Mouse (Mus musculus) hindbrain, postnatal 0 days (tissue): ENCODE results near the gene Cd80. TPM values are rescaled to one million over a fixed set of nuclear protein-coding genes. Genes with fewer than 3 reads are reported as not detected.
"Not testable (repeated sequence)": the region's sequence is repeated elsewhere in the genome, so short reads cannot be mapped to it uniquely, and the experiment has no call there.

Source experiments
- ATAC-seq: fragments of 200-750 bp; cut with Nextera tagmentation; 2 replicates; pipeline ENCODE4 v1.8.0; 2017; ENCODE audit warnings: mild to moderate bottlenecking, moderate TSS enrichment, moderate library complexity
- DNase-seq: peaks from one replicate; pipeline ENCODE4 v3.0.0-alpha.2; 2015; ENCODE audit warnings: low spot score
- H3K27ac ChIP-seq: fragments of 300-500 bp; sonication (generic); 2 replicates; pipeline ENCODE4 v1.5.1; 2014; ENCODE audit warnings: mild to moderate bottlenecking
- H3K27me3 ChIP-seq: fragments of 300-500 bp; sonication (generic); 2 replicates; pipeline ENCODE4 v1.6.1; 2014; ENCODE audit warnings: low read length, mixed read lengths; ENCODE audit not compliant: insufficient read depth
- H3K36me3 ChIP-seq: fragments of 300-500 bp; sonication (generic); 2 replicates; pipeline ENCODE4 v1.6.1; 2014; ENCODE audit warnings: low read length, mixed read lengths; ENCODE audit not compliant: insufficient read depth
- H3K4me1 ChIP-seq: fragments of 300-500 bp; sonication (generic); 2 replicates; pipeline ENCODE4 v1.6.1; 2014; ENCODE audit warnings: antibody characterized with exemption, low read length, mixed read lengths; ENCODE audit not compliant: insufficient read depth
- H3K4me2 ChIP-seq: fragments of 300-500 bp; sonication (generic); 2 replicates; pipeline ENCODE4 v1.6.1; 2014; ENCODE audit warnings: low read depth, mild to moderate bottlenecking, low read length, moderate library complexity, mixed read lengths
- H3K4me3 ChIP-seq: fragments of 300-500 bp; sonication (generic); 2 replicates; pipeline ENCODE4 v1.5.1; 2014; ENCODE audit warnings: low read length
- H3K9ac ChIP-seq: fragments of 300-500 bp; sonication (generic); replicated peaks from 2 replicates; pipeline ENCODE4 v1.6.1; 2014; ENCODE audit warnings: mild to moderate bottlenecking, low read length, moderate library complexity, mixed read lengths
- H3K9me3 ChIP-seq: fragments of 300-500 bp; sonication (generic); 2 replicates; pipeline ENCODE4 v1.6.1; 2016; ENCODE audit warnings: low read length, mixed read lengths
- CTCF ChIP-seq: IDR thresholded peaks from 2 replicates; pipeline ENCODE4 v1.5.1; 2016; ENCODE audit warnings: antibody characterized with exemption, control low read depth, low read depth
- WGBS: fragments of 180-500 bp; shearing (Covaris S2); extraction: QIAGEN DNeasy Blood & Tissue Kit; methylation state at CpG from one replicate; pipeline ENCODE4 v1.1.7; 2014; 5-methylcytosine and 5-hydroxymethylcytosine counted together
- polyA plus RNA-seq: library from polyadenylated mRNA; unstranded; fragments of >200 nt; fragmentation: Nextera tagmentation; extraction: Ambion mirVana; gene quantifications from 2 replicates; pipeline ENCODE4 v1.2.1, GENCODE M21; 2015
- total RNA-seq: library from RNA; depleted of rRNA; stranded (reverse); fragments of >200 nt; gene quantifications from 2 replicates; pipeline ENCODE4 v1.2.3, GENCODE M21; 2014

Cd80 gene
- total and polyA plus RNA-seq, 2 experiments from 2014 or later: 0.16 to 0.24 TPM

DNA sequence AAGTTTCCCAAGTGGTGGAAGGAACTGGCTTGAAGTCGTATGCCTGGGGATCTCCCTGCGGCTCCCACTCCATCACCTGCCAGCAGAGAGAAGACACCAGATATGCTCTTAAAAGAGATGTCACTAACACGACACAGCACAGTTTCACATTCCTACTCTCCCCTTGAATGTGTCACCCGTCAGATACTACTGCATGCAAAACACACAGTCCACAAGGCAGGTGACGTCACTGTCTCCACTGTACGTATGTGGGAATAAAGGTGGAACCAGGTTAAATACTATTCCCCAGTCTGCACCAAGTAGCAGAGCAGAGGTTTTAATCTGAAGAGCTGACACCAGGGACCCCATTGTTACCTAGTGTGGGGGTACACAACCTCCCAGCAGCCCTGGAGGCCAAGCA, 15.0 kb upstream of the Cd80 start:
- DNase-seq (no peak), ATAC-seq (no peak)
- Histone ChIP-seq H3K27ac (no peak overlapping the region), H3K9me3 (no peaks in the 10 kb centered on the region), H3K36me3 (peaks cover 14% of the 10 kb centered on the region; the same call in 1 of the 2 replicates), H3K9ac (no peak overlapping the region), H3K4me3 (no peak overlapping the region), H3K4me2 (no peak overlapping the region), H3K4me1 (no peaks in the 10 kb centered on the region), H3K27me3 (no peaks in the 10 kb centered on the region)
- no peak for TF ChIP-seq CTCF
- WGBS: 86% methylated on average over 6 of the region's 6 CpGs

DNA sequence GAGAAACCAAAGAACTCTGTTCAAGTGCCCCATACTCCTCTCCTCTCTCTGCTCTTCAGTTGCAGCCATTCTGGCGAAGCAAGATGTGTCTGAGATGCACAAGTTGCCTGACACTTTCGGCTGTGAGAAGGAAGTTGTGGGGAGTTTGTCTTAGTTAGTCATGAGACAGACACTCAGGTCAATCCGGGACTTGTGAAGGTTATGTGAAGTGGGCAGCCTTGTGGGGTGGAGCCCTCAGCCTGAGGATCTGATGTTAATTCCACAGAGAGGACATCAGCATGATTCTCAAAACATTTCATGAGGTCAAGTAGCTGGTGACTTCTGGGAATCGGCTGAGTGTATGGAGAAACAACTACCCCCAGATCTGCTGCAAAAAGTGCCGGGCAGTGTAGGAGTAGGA, 13.8 kb upstream of the Cd80 start:
- ATAC-seq: no peak
- no peak overlapping the region for H3K4me3 ChIP-seq
- H3K9me3 ChIP-seq: no peaks in the 10 kb centered on the region
- H3K9ac ChIP-seq: no peak overlapping the region
- no peak overlapping the region for H3K4me2 ChIP-seq
- no peak for TF ChIP-seq CTCF
- no peaks in the 10 kb centered on the region for H3K4me1 ChIP-seq
- no peak for DNase-seq
- H3K36me3 ChIP-seq: peaks cover 26% of the 10 kb centered on the region; the same call in 1 of the 2 replicates
- no peak overlapping the region for H3K27ac ChIP-seq
- no peaks in the 10 kb centered on the region for H3K27me3 ChIP-seq
- 89% methylated on average over 5 of the region's 5 CpGs for WGBS

DNA sequence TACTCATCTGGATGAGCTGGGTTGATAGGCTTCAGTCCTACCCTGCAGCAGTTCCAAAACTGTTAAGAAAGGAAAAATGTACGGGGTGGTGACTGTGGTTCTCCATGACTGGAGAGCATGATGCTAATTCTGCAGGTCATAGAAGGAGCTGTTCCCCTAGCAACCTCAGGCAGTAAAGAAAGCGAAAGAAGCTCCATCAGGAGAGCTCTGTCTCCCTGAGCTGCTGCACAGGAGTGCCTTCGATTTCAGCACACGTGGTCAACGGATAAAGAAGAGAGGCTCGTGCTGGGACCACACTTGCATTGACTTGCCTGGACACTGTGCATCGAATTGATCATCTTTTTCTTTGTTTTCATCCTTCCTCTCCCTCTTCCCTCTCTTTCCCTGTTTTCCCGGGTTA, 13.1 kb upstream of the Cd80 start:
- ATAC-seq: no peak

DNA sequence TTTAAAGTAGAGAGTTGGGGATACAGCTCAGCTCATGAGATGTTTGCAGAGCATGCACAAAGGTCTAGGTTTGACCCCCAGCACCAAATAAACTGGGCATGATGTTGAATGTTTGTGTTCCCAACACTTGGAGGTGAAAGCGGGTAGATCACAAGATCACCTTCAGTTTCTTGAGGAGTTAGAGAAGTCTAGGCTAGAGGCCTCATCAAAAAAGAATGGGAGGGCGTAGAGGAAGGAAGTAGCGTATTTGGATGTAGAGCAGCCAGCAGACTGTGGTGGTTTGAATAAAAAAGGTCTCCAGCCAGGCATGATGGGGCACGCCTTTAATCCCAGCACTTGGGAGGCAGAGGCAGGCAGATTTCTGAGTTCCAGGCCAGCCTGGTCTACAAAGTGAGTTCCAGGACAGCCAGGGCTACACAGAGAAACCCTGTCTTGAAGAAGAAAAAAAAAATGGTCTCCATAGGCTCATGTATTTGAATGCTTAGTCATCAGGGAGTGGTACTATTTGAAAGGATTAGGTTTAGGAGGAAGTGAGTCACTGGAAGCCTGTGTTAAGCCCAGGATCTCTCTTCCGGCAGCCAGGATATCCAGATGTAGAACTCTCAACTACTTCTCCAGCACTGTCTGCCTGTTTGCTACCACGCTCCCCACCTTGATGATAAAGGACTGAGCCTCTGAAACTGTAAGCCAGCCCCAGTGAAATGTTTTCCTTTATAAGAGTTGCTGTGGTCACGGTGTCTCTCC, 11.5 kb upstream of the Cd80 start:
- 96% methylated on average over 7 of the region's 7 CpGs for WGBS
- no peaks in the 10 kb centered on the region for H3K27me3 ChIP-seq
- no peak for TF ChIP-seq CTCF
- no peaks in the 10 kb centered on the region for H3K9me3 ChIP-seq
- ATAC-seq (no peak), DNase-seq (no peak)
- H3K4me1 ChIP-seq: no peaks in the 10 kb centered on the region
- no peak overlapping the region for H3K4me3 ChIP-seq
- H3K9ac ChIP-seq: no peak overlapping the region
- no peak overlapping the region for H3K27ac ChIP-seq
- no peak overlapping the region for H3K4me2 ChIP-seq
- peaks cover 42% of the 10 kb centered on the region for H3K36me3 ChIP-seq

More for the DNA sequence above, 13.1 kb upstream of the Cd80 start:
- no peaks in the 10 kb centered on the region for H3K4me1 ChIP-seq
- TF ChIP-seq CTCF: no peak
- no peak overlapping the region for H3K9ac ChIP-seq
- WGBS: 80% methylated on average over 8 of the region's 8 CpGs
- H3K4me2 ChIP-seq: no peak overlapping the region
- H3K4me3 ChIP-seq: no peak overlapping the region
- no peak for DNase-seq
- H3K27me3 ChIP-seq: no peaks in the 10 kb centered on the region
- no peaks in the 10 kb centered on the region for H3K9me3 ChIP-seq
- no peak overlapping the region for H3K27ac ChIP-seq
- H3K36me3 ChIP-seq: peaks cover 32% of the 10 kb centered on the region

DNA sequence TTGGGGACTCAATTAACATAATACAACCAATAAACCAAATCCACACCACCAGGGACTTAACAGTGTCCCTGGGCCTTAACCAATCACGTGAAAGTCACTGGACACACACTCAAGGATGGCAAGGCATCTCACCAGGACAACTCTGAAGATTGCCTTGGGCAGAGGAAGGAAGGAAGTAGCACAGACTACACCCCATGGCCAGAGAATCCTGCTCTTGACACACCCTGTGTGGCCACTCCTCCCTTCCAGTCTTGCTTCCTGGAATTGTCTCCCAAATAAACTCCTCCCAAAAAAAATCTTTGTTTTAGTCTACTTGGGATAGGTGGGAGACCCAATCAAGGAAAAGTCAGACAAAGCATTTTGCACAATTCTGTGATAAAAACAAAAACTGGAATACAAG, 10.3 kb upstream of the Cd80 start:
- DNase-seq: no peak
- no peaks in the 10 kb centered on the region for H3K4me1 ChIP-seq
- H3K9me3 ChIP-seq: no peaks in the 10 kb centered on the region
- no peak for ATAC-seq
- H3K27ac ChIP-seq: no peak overlapping the region
- H3K36me3 ChIP-seq: peaks cover 42% of the 10 kb centered on the region
- no peak for TF ChIP-seq CTCF
- no peak overlapping the region for H3K4me2 ChIP-seq
- no peak overlapping the region for H3K9ac ChIP-seq
- H3K27me3 ChIP-seq: no peaks in the 10 kb centered on the region
- 86% methylated on average over 1 of the region's 1 CpGs for WGBS
- no peak overlapping the region for H3K4me3 ChIP-seq

DNA sequence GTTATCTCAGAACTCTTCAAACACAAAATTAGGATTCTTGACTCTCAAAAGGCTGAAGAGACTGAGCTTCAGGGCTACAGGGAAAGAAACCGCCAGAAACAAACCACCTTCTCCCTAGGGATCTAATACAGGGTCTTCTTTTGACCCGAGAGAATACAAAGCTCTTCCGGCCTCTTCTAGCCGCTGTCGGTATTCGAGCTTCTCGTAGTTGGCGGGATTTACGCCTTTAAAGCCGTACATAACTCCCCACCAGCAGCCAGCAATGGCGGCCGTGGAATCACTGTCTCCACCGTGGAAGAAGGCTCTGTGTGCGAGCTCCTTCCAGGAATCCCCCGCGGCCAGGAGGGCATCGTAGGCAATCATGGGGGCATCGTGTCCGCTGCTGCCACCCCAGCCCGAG, 9.8 kb upstream of the Cd80 start:
- Histone ChIP-seq H3K9ac (no peak overlapping the region), H3K27ac (no peak overlapping the region), H3K9me3 (no peaks in the 10 kb centered on the region), H3K4me3 (no peak overlapping the region), H3K4me2 (no peak overlapping the region), H3K4me1 (no peaks in the 10 kb centered on the region), H3K27me3 (no peaks in the 10 kb centered on the region), H3K36me3 (peaks cover 42% of the 10 kb centered on the region)
- TF ChIP-seq CTCF: no peak
- DNase-seq: no peak
- 96% methylated on average over 20 of the region's 20 CpGs for WGBS
- no peak for ATAC-seq

DNA sequence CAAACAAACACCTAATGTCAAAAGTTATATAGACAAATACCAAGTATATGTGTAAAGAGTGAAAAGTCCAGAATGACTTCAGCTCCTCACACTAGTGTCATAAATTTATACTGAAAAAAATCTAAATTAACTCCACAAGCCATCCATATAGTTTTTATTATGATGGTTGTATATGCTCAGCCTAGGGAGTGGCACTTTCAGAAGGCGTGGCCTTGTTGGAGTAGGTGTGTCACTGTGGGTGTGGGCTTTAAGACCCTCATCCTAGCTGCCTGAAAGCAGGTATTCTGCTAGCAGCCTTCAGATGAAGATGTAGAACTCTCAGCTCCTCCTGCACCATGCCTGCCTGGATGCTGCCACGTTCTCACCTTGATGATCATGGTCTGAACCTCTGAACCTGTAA, 9.2 kb upstream of the Cd80 start:
- H3K9ac ChIP-seq, H3K27ac ChIP-seq, ATAC-seq, H3K9me3 ChIP-seq, H3K4me2 ChIP-seq, H3K4me1 ChIP-seq, H3K27me3 ChIP-seq, DNase-seq, H3K4me3 ChIP-seq: not testable (repeated sequence)
- 98% methylated on average over 2 of the region's 2 CpGs for WGBS
- peaks cover 42% of the 10 kb centered on the region for H3K36me3 ChIP-seq
